Mouse (Mus musculus): ENCODE results near the gene Smad3.

DNA sequence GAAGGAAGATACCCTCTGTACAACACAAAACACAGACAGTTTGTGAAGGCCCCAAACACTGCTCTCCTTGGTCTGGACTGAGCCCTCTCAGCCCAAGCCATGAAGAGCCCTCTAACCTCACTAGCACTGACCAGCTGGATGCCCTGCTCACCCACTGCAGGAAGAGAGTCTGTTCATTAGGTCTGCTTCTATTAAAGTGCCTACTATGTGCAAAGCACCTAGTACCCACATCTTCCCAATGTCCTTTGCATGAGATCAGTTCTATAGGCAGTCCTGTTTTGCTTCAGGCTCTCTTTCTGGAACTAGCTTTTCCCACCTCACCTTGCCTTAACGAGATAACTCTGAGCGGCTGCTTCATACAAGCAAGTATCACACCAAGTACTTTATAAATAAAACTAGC is 74.9 kb downstream of the Smad3 start:
- no peak for TF ChIP-seq CTCF (IDR thresholded peaks at IDR 0.05)
- no peak for TF ChIP-seq EP300 (IDR thresholded peaks at IDR 0.05)
